Mouse (Mus musculus) kidney, adult 2 months (tissue): ENCODE measurements around the gene Plscr4.

Source experiments
- CTCF ChIP-seq: fragments of 200-500 bp; conservative IDR thresholded peaks from 2 replicates; pipeline ENCODE4 v1.5.1; 2011; ENCODE audit warnings: low read depth, mild to moderate bottlenecking, control low read depth, low read length, moderate library complexity, mixed read lengths; ENCODE audit not compliant: insufficient read depth, insufficient read length
- POLR2A ChIP-seq: fragments of 200-500 bp; IDR thresholded peaks from one replicate; pipeline ENCODE4 v1.6.1; 2011; ENCODE audit warnings: low read depth, low read length, control low read depth

DNA sequence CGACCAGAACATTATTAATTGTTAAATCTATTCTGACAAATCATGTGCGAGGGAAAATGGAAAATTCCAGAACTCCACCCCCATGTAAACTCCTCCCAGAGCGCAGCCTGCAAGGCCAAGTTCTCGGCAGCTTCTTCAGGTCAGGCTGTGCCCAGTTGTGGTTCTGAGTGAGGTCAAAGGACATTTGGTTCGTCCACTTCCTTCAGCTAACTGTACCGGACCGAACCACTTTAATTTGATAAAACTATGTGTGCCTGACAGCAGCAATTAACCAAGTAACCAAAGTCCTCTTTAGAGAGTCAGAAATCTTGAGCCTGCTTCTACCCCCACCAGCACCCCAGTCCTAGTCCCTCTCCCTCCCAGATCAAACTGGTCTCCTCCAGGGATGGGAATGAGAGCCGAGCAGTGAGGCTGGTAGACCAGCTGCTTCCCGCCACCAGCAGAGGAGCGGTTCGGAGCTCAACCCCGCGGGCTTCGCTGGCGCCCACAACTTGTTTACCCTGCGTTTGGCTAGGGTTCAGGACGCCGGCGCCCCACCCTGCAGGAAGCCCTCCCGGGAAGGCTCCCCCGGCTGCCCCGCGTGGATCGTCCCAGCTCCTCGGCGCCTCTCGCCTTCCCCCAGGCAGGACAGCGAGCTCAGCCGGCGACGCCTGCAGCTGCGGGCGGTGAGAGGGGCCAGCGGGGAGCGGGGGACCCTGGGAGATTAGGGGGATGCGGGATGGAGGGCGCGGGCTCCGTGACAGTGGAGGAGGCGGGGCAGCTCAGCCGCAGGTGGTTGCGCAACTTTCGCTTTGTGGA, at the start of gene Plscr4:
- TF ChIP-seq CTCF (no peak), POLR2A (peak; percentile 67)
